Mouse (Mus musculus) thymus, adult 2 months (tissue): ENCODE measurements around the gene Ppp1r27.

Experiments used
- CTCF ChIP-seq: fragments of 200-500 bp; IDR thresholded peaks from 2 replicates; pipeline ENCODE4 v1.5.1; 2012; ENCODE audit warnings: mild to moderate bottlenecking, control low read depth, low read length, moderate library complexity, borderline replicate concordance; ENCODE audit not compliant: control insufficient read depth, poor library complexity, insufficient read depth; ENCODE audit errors: extremely low read depth
- POLR2A ChIP-seq: fragments of 200-500 bp; IDR thresholded peaks from 2 replicates; pipeline ENCODE4 v1.6.1; 2012; ENCODE audit warnings: mild to moderate bottlenecking, low read length, control low read depth, moderate library complexity; ENCODE audit not compliant: control insufficient read depth, poor library complexity, insufficient read depth; ENCODE audit errors: extremely low read depth

DNA sequence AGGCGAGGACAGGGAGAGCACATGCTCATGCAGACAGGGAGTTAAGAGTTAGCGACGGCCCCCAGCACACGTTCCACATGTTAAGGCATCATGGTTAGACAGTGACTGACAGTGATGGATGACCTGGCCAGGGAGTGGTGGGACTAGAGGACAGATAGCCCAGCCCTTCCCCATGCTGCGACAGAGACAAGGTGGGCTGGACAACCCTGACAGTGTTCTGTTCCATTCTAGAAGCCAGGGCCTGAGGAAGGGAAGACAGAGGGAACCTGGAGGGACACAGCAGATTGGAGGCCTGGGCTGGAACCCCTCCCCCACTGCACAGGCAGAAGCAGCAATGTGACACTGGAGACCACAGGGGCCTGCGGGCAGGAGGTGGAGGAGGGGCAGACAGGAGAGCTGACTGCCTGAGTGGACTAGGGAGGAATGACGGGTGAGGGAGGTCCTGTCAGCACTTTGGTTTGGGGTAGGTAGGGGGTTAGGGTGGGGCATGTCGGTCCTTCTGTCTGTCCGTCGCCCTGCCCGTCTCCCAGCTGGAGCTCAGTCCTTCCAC lies 27.8 kb upstream of the Ppp1r27 start:
- TF ChIP-seq CTCF (no peak), POLR2A (no peak)
